Mouse (Mus musculus) liver, embryonic 14.5 days (tissue): ENCODE results near the gene Rps13.

Experiments used
- CTCF ChIP-seq: IDR thresholded peaks from 2 replicates; pipeline ENCODE4 v1.5.1; 2016; ENCODE audit warnings: antibody characterized with exemption, low read depth, control low read depth
- EP300 ChIP-seq: IDR thresholded peaks from 2 replicates; pipeline ENCODE4 v1.6.1; 2016; ENCODE audit warnings: antibody characterized with exemption, low read depth

GRCm38 (mm10) chr7:116282755-116283154 is 51.2 kb downstream of the Rps13 start:
- TF ChIP-seq EP300, result no peak
- no peak for TF ChIP-seq CTCF
